Mouse (Mus musculus) olfactory bulb, adult 2 months (tissue): ENCODE results near the gene Tmcc2. TPM values are rescaled to one million over a fixed set of nuclear protein-coding genes. Genes with fewer than 3 reads are reported as not detected.

ENCODE experiments used
- H3K27ac ChIP-seq: fragments of 200-500 bp; 2 replicates; pipeline ENCODE4 v1.5.1; 2012; ENCODE audit warnings: low read depth, low read length; ENCODE audit not compliant: insufficient read depth
- H3K4me1 ChIP-seq: fragments of 200-500 bp; 2 replicates; pipeline ENCODE4 v1.6.1; 2012; ENCODE audit warnings: low read length; ENCODE audit not compliant: control insufficient read depth, insufficient read depth
- H3K4me3 ChIP-seq: fragments of 200-500 bp; 2 replicates; pipeline ENCODE4 v1.5.1; 2012; ENCODE audit warnings: mild to moderate bottlenecking, low read depth, low read length, moderate library complexity; ENCODE audit not compliant: insufficient read depth
- CTCF ChIP-seq: fragments of 200-500 bp; IDR thresholded peaks from 2 replicates; pipeline ENCODE4 v1.5.1; 2012; ENCODE audit warnings: low read depth, mild to moderate bottlenecking, low read length, moderate library complexity; ENCODE audit not compliant: insufficient read depth
- POLR2A ChIP-seq: fragments of 200-500 bp; IDR thresholded peaks from 2 replicates; pipeline ENCODE4 v1.6.1; 2012; ENCODE audit warnings: mild to moderate bottlenecking, low read depth, low read length, moderate library complexity; ENCODE audit not compliant: insufficient read depth
- WGBS: fragments of 180-500 bp; shearing (Covaris S2); methylation state at CpG from one replicate; pipeline ENCODE4 v1.1.7; 2018; 5-methylcytosine and 5-hydroxymethylcytosine counted together
- polyA plus RNA-seq: library from polyadenylated mRNA; stranded (reverse); fragments of >200 nt; gene quantifications from 2 replicates; pipeline ENCODE4 v1.2.4, GENCODE M21; 2012; ENCODE audit warnings: low replicate concordance; ENCODE audit not compliant: missing spikeins, insufficient read depth, insufficient read length

The Tmcc2 gene
- polyA plus RNA-seq, 1 experiment: not detected

DNA sequence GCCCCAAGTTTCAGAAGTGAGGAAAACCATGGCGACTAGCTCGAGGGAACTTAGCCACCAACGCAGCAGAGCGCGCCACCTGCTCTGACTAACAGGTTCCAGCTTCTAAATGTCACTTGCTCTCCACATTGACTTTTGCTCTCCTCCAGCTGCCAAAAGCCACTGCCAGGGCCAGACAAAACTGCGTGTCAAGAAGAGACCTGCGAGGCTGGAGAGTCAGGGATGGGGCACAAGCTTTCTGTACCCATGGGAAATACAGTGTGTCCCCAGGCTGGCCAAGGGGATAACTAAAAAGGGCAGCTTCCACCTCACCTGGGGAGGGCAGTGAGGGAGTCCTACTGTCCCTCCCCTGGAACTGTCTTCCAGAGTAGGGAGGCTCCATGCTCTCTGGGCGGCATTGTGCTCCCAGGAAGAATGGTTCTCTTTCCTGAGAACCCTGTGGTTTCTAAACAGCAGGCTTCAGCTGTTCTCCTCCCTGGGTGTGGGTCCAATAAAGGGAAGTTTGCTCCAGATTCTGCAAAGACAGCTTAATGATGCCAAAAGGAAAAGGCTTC, 7.0 kb downstream of the Tmcc2 start:
- peaks cover 51% of the 10 kb centered on the region for H3K4me1 ChIP-seq
- 33% methylated on average over 8 of the region's 8 CpGs for WGBS
- H3K4me3 ChIP-seq: no peak overlapping the region
- peak overlapping the region; percentile 78 for H3K27ac ChIP-seq
- TF ChIP-seq POLR2A: no peak
- TF ChIP-seq CTCF: no peak

DNA sequence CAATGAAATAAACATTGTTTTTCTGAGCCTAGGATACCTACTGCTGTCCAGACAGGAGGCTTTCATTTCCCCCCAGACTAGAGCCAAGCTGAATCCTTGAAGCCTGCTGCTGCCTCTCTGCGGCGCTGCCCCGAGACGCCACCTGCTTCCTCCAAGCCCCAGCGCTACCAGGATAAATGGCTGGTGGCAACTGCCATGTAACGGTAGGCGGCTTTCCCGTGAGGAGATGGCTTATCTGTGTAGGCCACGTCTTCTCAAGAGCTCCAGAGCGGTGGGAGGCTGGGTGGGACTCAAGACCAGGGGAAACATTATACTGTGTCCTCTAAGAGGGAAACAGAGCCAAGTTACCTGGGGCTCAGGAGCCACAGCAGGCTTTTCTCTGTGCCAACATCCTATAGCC, 9.2 kb downstream of the Tmcc2 start:
- TF ChIP-seq POLR2A (no peak), CTCF (no peak)
- 62% methylated on average over 10 of the region's 10 CpGs for WGBS
- Histone ChIP-seq H3K4me1 (peaks cover 56% of the 10 kb centered on the region), H3K27ac (no peak overlapping the region), H3K4me3 (no peak overlapping the region)

DNA sequence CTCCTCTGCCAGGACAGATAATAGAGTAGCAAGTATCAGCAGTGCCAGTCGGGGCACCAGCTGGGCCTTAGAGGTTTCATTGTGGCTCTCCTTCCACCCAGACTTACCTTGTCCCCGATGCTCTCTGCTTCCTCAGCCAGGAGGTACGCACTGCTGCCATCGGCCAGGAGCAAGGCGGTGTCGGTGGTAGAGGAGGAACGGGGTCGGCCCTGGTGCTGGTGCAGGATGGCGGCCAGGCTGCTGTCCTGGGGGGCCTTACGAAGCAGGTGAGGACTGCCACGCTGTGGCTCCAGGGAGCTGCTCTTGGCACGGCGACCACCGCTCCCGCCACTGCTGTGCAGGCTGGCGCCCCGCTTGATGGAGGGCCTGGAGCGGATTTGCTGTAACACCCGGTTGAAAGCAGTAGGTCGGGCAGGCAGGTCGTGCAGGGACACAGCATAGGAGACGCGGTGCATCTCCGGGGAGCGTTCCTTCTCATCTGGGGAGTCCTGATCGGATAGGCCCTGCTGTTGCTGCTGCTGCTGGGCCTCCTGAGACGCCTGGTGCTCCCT, 10.5 kb downstream of the Tmcc2 start:
- Histone ChIP-seq H3K4me3 (no peak overlapping the region), H3K4me1 (peaks cover 57% of the 10 kb centered on the region), H3K27ac (no peak overlapping the region)
- WGBS: 90% methylated on average over 27 of the region's 27 CpGs
- TF ChIP-seq CTCF (no peak), POLR2A (no peak)

DNA sequence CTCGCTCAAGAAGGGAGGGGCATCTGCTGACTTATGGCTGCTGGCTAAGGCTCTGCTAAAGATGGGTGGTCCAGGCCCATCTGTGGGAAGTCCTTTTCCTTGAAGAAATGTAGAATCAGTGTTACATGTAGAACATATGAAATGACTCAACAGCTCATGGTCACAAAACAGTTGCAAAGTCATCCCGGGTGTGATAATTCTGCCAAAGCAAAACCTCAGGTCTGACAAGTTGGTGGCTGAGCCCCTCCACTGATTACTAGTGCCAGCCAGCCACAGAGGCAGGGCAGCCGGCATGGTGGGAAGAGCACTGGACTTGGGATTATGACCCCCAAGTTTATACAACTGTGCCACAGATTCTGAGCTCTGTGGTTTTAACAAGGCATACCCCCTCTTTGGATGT, 13.3 kb downstream of the Tmcc2 start:
- Histone ChIP-seq H3K4me1 (peaks cover 61% of the 10 kb centered on the region), H3K27ac (no peak overlapping the region), H3K4me3 (no peak overlapping the region)
- 69% methylated on average over 3 of the region's 3 CpGs for WGBS
- no peak for TF ChIP-seq CTCF
- TF ChIP-seq POLR2A: no peak

DNA sequence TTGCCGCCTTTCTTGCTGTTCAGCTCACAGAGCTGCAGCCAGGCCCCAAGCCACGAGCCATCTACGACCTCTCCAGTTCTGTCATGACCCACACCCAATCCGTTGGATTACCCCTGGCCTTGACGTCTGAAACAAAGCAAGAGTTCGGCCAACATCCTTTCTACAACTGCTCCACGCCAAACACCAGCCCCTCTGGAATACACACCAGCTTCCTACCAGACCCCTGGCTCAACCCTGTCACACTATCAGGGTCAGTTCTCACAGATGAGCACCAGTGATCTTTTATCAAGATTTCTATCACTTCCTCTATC, 14.1 kb downstream of the Tmcc2 start:
- Histone ChIP-seq H3K4me1 (peaks cover 60% of the 10 kb centered on the region), H3K4me3 (no peak overlapping the region), H3K27ac (peak overlapping the region; percentile 38; the same call in 1 of the 2 replicates)
- TF ChIP-seq CTCF (no peak), POLR2A (no peak)
- 37% methylated on average over 7 of the region's 7 CpGs for WGBS

DNA sequence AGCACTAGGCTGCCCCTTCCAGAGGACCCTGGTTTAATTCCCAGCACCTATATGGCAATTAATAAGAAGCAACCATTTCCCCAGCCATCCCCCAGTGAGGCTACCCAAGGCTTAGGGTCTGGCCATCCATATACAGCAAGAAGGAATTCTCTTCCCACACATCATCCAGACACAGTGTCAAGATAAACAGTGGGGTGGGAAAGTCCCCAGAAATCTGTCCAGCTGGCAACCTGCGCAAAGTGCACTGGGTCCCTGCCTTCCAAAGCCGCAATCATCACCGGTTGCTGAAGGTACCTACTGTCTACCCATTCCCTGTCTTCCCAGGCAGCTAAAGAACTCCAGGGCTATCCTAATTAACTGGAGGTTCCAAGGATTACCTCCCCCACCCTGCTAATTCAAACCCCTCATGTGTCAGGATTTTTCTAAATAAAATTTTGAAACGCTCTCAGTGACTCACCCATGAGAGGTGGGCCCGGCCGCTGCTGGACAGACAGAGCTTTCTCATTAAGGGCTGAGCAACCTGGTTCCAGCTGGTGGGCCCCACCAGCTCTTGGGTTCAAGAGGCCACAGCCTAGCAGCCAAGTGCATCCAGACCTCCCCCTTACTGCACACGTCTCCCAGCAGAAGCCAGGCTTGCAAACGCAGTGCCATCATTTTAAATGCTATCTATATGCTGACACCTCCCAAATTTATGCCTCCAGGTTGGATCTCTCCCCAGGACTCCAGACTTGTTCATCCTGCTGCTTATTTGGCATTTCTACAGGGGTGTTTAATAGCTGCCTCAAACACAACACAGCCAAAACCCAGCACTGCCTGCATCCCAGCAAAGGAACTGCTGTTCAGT, 14.6 kb downstream of the Tmcc2 start:
- H3K4me1 ChIP-seq: peaks cover 62% of the 10 kb centered on the region
- WGBS: 48% methylated on average over 8 of the region's 8 CpGs
- H3K27ac ChIP-seq: peak overlapping the region; percentile 38; the same call in 1 of the 2 replicates
- no peak overlapping the region for H3K4me3 ChIP-seq
- TF ChIP-seq CTCF: no peak
- no peak for TF ChIP-seq POLR2A

DNA sequence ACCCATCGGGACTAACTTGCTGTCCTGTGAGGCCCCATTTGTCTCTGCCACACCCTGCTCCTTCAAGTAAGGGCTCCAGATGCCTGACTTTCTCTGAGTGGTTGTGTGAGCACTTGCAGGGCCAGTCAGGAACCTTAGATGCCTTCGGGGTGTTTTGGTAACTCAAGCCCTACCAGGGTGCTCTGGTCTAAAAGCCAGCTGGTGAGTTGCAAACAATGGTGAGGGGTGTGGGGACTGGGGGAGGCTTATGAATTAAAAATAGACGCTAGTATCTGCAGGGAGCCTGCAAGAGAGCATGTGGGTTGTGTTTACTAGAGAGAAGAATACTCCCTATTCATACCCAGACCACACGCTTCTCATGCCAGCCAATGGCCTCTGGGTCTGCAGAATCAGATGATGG, 15.8 kb downstream of the Tmcc2 start:
- Histone ChIP-seq H3K4me1 (peaks cover 62% of the 10 kb centered on the region), H3K27ac (peak overlapping the region; percentile 57), H3K4me3 (no peak overlapping the region)
- WGBS: 9% methylated on average over 4 of the region's 4 CpGs
- no peak for TF ChIP-seq CTCF
- TF ChIP-seq POLR2A: no peak

DNA sequence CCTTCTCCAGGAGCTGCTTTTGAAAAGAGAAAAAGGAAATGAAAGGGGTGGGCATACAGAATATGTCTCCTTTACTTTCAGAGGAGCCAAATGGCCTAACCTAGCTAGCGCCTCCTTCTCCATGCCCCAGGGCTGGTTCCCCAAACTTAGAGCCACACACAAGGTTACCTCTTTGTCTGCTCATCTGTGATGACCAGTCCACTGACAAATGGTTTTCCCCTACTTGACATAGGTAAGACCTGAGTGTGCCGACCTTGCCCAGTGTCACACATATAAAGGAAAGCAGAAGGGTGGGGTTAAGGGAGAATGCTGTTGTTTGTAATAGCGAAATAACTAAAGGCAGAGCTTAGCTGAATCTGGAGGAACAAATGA, 16.2 kb downstream of the Tmcc2 start:
- no peak overlapping the region for H3K4me3 ChIP-seq
- H3K27ac ChIP-seq: peak overlapping the region; percentile 57
- TF ChIP-seq POLR2A: no peak
- H3K4me1 ChIP-seq: peaks cover 62% of the 10 kb centered on the region
- WGBS: 56% methylated on average over 3 of the region's 3 CpGs

DNA sequence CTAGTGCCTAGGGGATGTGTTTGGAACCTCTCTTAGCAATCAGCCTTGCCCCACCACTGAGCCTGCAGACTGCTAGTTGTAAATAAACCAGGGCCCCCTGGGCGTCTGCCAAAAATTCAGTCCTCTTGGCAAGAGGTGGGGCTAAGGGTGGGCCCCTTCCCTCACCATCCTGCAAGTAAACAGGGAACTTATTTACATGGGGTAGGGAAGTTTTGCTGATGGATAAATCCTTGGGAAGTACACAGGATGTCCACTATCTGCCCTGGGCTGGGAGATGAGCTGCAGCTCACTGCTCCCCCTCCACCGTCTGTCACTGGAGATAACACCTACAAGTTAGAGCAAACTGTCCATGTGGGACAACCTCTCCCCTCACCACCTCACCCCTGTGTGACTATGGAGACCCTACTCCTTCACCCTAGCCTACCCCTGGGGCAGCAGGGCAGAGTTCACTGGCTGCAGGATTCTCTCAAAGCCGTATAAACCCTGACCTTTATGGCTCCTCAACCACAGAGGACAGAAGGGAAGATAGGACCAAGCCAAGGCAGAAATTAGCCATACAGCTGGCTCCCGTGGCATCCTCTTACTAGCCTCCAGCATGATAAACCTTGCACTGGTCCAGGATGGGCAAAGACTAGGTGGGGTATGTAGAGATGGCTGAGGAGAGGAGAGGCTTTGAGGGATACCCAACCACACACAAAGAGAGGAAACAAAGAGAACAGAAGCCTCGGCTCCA, 16.8 kb downstream of the Tmcc2 start:
- WGBS: 54% methylated on average over 5 of the region's 5 CpGs
- H3K27ac ChIP-seq: 0 out of 2 replicates have a peak overlapping the region, but pooled peaks have one; percentile 57

More for the DNA sequence above, 16.8 kb downstream of the Tmcc2 start:
- TF ChIP-seq POLR2A (no peak), CTCF (no peak)
- Histone ChIP-seq H3K4me1 (peaks cover 57% of the 10 kb centered on the region), H3K4me3 (no peak overlapping the region)
